Mouse (Mus musculus) frontal cortex, postnatal 36 days (tissue): Measurements from ENCODE around the gene Apoc4.

Experiments
- DNase-seq, 2 experiments: peaks; one replicate each; pipeline ENCODE4 v3.0.0; 2022; ENCODE audit warnings: low spot score in 2 of 2

The Apoc4 gene

DNA sequence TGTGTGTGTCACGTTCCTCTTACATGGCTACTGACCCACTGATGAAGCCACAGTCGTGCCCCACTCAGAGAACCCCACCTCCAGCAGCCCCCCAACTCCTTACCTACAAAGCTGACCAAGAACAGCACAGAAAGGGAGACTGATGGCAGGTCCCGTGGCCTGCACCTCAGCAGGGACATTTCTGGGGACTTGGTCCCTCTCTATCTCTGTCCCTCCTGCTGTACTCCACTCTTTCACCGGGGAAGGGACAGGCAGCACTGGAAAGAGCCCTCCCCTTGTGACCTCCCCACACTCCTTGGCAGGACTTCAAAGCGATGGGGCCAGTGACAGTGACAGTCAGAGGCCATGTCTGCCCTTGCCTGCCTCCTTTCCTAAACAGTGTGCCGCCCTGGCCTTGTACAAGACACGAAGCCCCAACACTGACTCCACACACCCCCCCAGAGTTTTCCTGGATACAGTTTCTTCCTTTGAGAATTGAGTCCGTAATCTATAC lies at the start of gene Apoc4, which contains the start of gene Gm44805:
TSS of gene Apoc4 (minus strand) at position 278 of the 493 bp plus-strand sequence.
TSS of gene Gm44805 (minus strand) at position 222 of the 493 bp plus-strand sequence.
- DNase-seq = no peak

DNA sequence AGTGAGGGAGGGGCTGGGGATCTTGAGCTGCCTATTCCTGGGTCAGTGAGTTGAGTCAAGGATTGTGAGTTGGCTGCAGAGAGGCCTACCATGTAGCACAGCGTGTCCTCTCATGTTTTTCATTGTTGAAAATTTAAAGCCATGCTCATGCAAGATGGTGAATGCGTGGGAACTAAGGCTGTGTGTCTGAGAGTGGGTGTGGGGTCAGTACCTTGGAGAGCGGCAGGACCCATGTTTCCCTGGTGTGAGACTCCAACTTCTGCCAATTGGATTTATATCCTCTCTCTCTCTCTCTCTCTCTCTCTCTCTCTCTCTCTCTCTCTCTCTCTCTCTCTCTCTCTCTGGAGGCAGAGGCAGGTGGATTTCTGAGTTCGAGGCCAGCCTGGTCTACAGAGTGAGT lies 45.3 kb upstream of the Apoc4 start:
- DNase-seq = no peak

DNA sequence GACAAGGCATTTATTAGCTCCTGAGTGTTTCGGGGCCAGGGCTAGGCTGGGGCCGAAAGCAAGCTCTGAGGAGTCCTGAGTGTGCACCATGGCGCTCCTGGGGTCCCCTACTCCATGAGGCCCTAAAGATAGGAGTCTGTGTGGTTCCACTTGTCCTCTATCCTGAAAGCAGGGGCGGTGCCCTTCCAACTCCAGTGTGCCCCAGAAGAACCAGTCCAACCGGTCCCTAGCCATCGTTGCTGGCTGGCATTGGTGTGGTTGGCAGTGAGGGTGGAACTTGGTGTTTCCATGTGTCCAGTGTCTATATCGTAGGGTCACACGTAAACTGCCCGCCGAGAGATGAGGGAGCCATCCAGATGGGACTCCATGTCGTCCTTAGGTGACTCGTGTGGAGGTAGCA lies 42.9 kb upstream of the Apoc4 start:
- DNase-seq = no peak

DNA sequence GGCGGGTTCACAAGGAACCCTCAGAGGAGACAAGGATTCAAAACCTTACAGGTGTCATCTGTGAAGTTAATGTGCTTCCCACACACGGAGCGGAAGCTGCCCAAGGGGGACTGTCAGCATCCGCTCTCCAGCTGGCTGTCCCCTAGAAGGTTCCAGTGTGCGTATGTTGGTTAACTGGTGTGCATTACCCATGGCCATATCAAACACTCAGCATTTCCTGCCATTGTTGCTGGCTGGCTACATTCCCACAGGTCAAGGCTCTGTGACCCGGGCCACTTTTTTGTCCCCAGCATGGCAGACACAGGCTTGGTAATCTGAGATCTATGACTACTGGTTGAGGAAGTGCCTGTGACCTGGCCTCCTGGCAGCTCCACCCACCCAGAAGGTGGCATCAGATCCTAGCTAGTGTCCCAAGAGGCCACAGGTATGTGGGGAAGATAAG lies 41.5 kb upstream of the Apoc4 start:
- no peak for DNase-seq

DNA sequence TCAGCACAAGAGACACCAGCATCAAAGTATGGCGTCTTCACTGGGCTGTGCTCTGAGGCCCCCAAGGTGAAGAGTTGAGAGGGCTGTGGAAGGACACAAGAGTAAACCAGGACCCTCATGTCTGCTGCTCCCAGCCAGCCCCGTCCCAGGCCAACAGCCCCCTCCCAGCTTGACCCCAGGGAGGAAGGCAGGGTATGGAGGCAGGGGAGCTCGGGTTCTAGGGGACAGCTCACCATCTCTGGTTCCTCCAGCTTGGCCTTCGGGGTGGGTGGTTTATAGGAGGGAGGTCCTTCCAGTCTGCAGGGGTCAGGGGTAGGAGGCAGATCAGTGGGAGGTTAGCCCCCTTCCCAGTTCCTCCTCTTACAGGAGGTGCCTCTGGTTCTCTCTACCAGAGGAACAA lies 37.9 kb upstream of the Apoc4 start:
- DNase-seq = no peak

DNA sequence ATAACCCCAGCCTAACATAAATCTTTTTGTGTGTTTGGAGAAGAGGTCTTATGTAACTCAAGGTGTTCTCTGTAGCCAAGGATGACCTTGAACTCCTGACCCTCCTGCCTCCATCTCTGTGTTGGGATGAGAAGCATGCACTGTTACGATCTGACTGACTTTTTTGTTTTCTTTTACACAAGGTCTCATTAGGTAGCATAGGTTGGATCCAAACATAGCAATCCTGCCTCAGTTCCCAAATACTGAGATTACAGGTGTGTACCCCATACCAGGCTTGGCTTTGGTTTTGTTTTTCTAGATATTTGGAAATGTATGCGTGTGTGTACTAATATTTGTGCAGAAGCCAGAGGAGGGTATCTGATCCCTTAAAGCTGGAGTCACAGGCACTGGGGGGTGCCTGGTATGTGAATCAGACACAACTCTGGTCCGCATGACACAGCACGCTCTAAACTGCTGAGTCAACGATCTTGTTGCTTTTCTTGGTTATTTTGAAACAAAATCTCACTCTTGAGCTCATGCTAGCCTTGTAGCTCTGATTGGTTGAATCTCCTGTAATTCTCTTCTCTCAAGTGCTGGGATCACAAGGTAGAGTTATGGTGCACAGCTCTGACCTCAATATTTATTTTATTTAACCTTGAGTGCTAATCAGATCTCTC lies 37.1 kb upstream of the Apoc4 start:
- no peak for DNase-seq

DNA sequence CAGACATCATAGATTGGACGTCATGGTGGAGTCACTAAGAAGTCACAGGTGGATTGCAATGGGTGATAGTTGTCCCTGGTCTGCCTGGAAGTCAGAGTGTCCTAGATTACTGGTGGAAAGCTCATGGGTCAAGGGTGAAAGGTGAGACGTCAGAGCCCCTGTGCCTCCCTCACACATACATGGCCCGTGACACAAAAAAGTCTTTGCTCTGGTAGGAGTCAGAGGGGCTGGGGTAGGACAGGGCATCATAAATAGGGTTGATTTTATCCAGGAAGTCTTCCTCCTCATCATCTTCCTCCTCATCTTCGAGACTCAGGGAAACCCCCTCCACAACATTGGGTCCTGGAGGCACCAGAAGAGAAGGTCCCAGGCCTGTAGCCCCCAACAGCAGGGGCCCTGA lies 36.1 kb upstream of the Apoc4 start:
- DNase-seq = no peak

DNA sequence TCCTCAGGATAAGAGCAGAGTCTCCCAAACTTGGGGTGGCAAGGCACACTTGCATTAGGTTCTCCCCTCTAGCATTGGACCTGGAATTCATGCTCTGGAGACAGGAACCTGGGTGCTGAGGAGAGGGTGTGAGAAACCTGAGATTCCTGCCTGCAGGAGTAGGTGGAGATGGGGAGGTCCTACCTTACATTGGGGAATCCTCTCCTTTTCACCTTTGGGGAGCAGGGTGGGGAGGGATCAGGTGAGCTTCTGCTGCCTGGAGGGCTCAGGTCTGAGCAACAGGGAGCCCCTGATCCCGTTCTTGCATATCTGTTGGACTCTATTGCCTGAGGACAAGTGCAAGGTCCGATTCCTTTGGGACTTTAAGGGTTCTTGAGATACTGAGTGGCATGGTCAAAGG lies 35.5 kb upstream of the Apoc4 start:
- DNase-seq = no peak

DNA sequence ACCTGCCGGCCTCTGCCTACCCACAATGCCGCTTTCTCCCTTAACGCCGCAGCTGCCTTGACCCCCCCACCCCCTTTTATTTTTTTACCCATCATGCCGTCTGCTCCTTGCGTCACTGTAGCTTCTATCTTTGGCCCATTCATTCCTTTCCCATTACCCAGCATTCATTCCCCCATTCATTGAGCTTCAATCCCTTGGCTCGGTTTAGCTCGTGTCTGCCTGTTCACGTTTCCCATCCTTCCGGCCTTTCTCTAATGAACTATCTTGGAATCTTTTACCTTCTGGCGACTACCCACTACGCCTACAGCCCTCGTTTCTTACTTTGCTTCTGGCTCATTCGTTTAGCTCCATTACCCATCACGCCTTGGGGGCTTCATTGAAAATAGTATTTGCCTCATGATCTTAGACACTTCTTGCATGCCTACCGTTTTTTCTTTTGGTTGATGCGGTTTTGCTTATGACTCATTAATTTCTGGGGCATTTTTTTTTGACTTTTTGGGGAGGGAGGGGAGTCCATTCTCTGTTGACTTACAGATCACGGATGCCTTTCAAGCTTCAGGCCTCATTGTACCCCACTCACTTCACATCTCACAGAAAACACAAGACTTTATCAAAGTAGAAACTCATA lies 34.9 kb upstream of the Apoc4 start:
- no peak for DNase-seq

DNA sequence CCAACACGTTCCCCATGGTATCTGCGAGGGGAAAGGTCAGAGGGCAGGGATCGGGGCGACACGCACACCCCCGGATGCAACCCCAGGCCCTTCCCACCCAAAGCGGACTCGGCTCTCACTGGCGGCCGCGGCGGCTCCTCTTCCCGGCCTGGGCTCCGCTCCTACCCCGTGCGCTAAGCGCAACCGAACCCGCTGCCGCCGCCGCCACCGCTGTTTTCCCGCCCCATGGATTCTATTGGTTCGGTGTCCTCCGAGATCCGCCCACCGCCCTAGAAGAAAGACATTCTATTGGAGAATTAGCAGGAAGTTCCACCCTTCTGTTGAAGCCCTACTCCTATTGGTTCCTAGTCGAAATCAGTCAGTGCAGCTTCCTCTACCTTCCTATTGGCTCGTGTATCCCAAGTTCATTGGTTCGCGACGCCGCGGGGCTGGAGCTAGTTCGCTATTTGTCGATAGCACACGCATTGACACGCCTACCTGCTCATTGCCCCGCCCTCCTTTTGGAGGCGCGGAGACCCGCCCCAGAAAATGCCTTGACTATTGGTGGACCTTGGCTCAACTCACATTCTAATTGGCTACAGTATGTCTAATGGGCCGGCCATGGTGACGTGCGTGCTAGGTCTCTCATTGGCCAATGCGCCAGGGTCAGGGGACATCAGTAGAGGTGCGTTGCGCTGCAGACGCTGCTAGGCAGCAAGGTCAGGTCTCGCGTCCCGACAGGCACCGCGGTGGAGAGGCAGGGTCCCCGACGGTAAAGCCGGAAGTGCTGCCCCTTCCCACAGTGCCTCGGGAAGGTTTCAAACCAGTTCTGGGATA lies 34.2 kb upstream of the Apoc4 start, which contains the start of gene Tomm40:
TSS of gene Tomm40 (minus strand) at position 200 of the 816 bp plus-strand sequence.
- DNase-seq = peak; percentile 99 to 100

DNA sequence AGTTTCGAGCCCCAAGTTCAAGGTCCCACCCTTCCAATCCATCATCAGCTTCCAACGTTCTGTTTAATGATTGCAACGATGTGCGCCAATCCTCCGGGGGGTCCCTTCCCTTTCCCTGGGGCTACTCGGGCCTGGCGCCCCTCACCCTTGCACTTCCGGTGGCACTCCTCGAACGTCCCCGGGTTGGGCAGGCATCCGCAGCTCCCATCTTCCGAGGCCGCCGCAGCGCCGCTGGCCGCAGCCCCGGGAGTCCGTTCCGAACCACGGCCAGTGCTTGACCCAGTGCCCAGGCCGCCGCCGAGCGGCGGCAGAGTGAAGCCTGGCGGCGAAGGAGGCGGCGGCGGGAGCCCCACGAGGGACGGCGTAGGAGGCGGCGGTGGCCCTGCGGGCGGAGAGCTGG lies 33.6 kb upstream of the Apoc4 start:
- peak in 1 of 2 experiments; percentile 32 for DNase-seq

DNA sequence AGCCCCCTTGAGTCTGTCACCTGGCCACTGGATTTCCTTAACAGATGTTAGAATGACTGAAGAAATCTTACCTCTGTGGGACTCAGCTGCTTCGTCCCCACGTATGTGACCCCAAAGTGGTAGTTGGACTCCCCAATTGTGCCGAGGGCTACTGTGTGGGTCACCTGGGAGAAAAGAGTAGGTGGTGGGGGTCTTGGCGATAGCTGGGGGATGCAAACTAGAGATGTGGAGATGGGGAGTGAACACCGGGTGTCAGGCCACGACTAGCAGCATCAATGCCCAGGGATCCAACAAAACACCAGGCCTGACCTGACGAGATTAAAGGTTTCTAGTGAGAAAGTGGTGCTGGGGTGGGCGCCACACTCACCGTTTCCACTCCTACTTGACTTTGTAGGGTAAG lies 32.3 kb upstream of the Apoc4 start:
- no peak for DNase-seq

DNA sequence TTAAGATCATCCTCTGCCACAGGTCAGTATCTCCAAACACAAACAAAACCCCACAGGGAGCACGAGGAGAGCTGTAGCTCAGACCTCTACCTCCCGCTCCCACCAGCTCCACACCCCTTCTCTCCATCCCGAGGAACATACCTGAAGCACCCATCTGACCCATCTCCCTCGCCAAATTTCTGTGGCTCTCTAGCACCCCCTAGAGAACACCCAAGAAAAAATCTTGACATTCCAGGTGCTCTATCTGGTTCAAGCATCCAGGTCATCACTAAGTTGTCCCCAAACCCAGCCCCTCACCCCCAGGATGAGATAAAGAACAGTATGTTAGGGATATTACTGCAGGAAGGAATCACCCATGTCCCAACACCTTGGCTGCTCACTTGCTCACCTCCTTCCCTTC lies 31.9 kb upstream of the Apoc4 start:
- DNase-seq = no peak

DNA sequence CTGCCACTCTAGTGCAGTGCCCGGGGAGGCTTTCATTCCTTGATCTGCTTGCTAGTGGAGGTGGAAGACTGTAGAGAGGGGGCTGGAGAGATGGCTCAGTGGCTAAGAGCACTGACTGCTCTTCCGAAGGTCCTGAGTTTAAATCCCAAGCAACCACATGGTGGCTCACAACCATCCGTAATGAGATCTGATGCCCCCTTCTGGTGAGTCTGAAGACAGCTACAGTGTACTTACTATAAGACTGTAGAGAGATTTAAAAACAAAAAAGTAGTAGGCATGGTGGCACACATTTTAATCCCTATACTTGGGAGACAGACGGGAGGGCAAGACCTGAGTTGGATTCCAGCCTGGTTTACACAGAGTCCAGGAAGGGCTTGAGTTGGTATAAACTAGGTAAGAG lies 31.1 kb upstream of the Apoc4 start:
- DNase-seq = no peak

DNA sequence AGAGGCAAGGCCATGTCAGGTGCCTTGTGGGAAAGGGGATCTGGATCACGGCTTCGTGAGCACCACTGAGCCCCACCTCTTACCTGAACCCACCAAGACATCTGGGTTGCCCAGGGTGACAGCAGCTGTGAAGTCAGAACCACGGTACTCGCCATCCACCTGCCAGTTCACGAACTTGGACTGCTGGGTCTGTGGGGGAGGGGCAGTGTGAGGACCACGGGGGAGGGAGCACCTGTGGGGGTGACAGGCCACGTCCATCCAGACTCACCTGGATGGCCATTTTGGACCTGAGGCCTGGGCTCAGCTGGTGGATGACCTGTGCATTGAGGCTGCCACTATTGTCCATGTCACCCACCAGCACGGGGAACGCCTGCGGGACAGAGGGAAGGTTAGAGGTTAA lies 29.4 kb upstream of the Apoc4 start:
- no peak for DNase-seq

DNA sequence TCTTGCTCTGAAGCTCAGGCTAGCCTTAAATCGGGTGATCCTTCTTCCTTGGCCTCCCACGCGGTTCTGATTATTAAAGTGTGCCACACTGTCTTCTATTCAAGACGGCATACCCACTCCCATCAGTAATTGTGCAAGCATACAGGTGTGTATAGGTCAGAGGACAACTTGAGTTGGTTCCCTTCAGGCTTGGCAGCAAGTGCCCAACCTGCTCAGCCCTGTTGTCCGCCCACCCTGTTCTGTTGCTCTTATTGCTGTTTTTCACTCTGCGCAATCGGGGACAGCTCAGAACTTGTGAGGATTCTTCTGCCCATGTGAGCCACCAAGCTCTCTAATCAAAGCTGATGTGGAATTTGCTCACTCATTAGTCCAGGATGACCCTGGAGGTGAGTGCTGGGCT lies 24.0 kb upstream of the Apoc4 start:
- DNase-seq = no peak

DNA sequence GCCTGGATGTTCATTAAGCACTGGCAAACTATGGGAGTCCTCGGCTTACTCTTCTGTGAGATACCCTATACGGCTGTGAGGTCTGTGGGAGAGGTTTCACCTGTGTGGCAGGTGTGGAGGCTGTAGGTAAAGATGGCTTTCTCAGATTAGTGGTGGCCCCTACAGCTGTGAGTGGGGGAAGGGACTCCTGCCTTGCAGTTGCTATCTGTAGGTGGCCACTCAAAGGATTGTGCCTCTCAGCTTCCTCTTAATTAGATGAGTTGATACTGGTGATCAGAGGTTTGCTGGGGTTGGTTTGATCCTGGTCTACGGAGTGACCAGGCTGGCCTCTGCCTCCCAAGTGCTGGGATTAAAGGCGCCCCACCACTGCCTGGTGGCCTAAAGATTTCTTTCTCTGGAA lies 23.2 kb upstream of the Apoc4 start:
- DNase-seq = no peak

DNA sequence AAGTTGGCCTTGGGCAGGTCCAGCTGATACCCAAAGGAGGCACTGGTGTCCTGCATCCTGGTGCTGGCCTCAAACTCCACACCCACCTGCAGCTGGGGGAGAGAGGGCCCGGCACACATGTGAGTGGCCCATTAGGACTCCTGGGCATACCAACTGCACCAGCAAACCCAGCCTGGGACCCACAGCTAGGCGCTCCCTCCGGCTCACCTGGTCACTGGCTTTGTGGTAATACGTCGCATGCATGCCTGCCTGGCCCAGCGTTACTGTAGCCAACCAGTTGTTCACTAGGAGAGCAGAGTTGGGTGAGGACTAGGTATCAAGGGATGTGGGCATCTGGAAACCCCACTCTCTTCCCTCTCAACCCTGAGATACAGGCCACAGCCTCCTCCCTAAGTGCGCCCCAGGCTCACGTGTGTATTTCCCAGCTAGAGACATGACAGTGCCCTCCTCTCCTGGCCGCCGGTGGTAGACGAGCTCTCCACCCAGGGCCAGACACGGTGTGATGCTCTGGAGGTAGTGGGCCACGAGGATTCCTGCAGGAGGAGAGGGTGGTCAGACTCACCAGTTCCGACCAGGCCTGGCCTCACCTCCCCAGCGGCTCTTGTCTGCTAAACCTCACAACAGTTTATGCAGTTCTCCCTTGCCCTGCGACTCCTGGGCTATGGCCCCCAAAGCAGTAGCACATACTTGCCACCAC lies 21.7 kb upstream of the Apoc4 start:
- no peak for DNase-seq

DNA sequence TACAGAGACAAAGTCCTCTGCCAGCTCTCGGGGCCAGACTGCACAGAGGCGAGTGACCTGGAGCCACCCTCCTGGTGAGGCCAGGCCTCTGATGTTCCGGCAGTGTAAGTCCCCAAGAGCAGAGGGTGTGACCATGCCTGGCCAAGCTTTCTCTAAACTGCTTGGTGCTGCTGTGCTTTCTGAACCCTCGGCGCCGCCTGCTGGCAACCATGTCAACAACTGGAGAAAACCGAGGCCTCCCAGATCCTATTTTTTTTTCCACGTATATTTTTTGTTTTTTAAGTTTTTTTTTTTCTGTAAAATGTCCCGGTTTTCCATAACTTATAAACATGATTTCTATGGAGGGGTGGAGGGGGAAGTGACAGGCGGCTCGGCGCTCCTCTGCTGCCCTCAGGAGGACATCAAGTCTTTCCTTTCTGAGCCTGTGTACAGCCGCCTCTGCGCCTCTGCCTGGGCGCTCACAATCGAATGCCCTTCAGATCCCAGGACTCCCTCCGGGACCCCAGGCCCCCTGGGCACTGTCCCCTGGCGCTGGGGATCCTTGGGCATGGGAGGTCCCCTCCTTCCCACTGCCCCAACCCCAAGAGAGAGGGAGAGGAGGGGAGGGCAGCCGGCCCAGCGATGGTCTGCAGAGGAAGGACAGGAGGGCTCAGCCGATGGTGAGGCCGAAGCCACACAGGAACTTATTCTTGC lies 19.9 kb upstream of the Apoc4 start:
- peak in 1 of 2 experiments; percentile 66 for DNase-seq

DNA sequence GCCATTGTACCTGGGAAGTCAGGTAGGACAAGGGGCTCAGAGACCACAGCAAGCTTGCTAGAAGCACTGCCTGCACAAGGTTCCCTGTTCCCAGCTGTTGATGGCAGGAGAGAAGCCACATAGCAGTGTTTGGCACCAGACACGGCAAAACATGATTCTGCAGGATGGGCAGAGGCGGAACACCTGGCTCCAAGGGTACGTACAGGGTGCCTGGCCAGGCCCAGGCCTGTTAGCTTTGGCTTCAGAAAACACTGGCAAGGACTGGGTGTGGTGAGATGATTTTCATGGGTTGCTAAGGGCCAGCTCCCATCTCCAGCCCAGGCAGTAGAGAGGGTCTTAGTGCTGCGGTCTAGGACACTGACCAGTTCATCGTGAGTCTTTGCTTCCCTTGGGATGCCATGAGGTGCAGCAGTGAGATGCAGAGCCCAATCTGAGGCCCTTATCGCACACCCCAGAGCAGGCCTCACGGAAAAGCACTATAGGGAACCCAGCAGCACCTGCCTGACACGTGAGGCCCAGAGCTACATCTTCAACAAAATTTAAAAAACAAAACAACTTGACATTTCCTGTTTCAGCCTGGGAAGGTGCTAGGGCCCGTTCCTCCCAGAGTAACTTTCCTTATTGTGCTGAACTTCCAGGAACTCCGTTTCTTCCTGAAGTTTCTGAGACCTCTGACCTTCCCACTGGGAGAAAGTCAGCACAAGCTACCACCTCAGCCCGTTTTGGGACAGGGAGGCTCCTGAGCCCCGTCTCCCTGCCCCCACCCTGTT lies 19.2 kb upstream of the Apoc4 start:
- no peak for DNase-seq

DNA sequence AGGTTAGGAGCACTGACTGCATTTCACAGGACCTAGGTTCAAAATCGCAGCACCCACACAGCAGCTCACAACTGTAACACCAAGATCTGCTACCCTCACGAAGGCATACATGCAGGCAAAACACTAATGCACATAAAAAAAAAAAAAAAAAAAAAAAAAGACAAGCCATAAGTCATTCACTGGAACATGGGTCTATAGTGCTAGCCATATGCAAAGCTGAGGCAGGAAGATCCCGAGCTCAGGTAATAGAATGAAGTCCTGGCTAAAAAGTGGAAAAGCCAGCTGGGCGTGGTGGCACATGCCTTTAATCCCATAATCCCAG lies 18.5 kb upstream of the Apoc4 start:
- DNase-seq = no peak
